Mouse (Mus musculus): ENCODE measurements around the gene Fancc. TPM values are rescaled to one million over a fixed set of nuclear protein-coding genes. Genes with fewer than 3 reads are reported as not detected.

Gene Fancc
- polyA plus RNA-seq, 1 experiment from 2014 or later, result 15.8 TPM

- Histone ChIP-seq H3K4me3 (no peak overlapping the region), H3K4me1 (peaks cover 20% of the 10 kb centered on the region), H3K27me3 (ENCODE audit: insufficient read depth, poor library complexity, severe bottlenecking) (no peaks in the 10 kb centered on the region), H3K9me3 (no peaks in the 10 kb centered on the region), H3K36me3 (peaks cover 71% of the 10 kb centered on the region), H3K27ac (no peak overlapping the region)
- DNase-seq (ENCODE audit: low spot score), result no peak
- 93% methylated on average over 3 of the region's 3 CpGs for WGBS
Measured at GRCm38 (mm10) chr13:63284748-63285147, 212.3 kb downstream of the Fancc start.

- H3K27me3 ChIP-seq (ENCODE audit: insufficient read depth, poor library complexity, severe bottlenecking), result no peaks in the 10 kb centered on the region
- no peak for DNase-seq (ENCODE audit: low spot score)
- no peaks in the 10 kb centered on the region for H3K9me3 ChIP-seq
- peaks cover 36% of the 10 kb centered on the region for H3K4me1 ChIP-seq
- H3K27ac ChIP-seq, result no peak overlapping the region
- H3K4me3 ChIP-seq, result no peak overlapping the region
- peaks cover 58% of the 10 kb centered on the region for H3K36me3 ChIP-seq
Measured at GRCm38 (mm10) chr13:63283236-63283635, 213.8 kb downstream of the Fancc start.

- no peak overlapping the region for H3K4me3 ChIP-seq
- peaks cover 39% of the 10 kb centered on the region for H3K36me3 ChIP-seq
- 86% methylated on average over 8 of the region's 8 CpGs for WGBS
- DNase-seq (ENCODE audit: low spot score), result no peak
- no peaks in the 10 kb centered on the region for H3K27me3 ChIP-seq (ENCODE audit: insufficient read depth, poor library complexity, severe bottlenecking)
- H3K9me3 ChIP-seq, result no peaks in the 10 kb centered on the region
- 0 out of 2 replicates have a peak overlapping the region, but pooled peaks have one; percentile 10 for H3K27ac ChIP-seq
- peaks cover 53% of the 10 kb centered on the region for H3K4me1 ChIP-seq
Measured at GRCm38 (mm10) chr13:63281206-63281605, 215.9 kb downstream of the Fancc start.

GRCm38 (mm10) chr13:63280344-63280743 lies 216.7 kb downstream of the Fancc start:
- no peaks in the 10 kb centered on the region for H3K9me3 ChIP-seq
- no peak overlapping the region for H3K4me3 ChIP-seq
- DNase-seq (ENCODE audit: low spot score), result no peak
- H3K27me3 ChIP-seq (ENCODE audit: insufficient read depth, poor library complexity, severe bottlenecking), result no peaks in the 10 kb centered on the region
- H3K27ac ChIP-seq, result peak overlapping the region; percentile 42; the same call in 1 of the 2 replicates
- peaks cover 31% of the 10 kb centered on the region for H3K36me3 ChIP-seq
- H3K4me1 ChIP-seq, result peaks cover 53% of the 10 kb centered on the region
- WGBS, result 24% methylated on average over 3 of the region's 3 CpGs

- Histone ChIP-seq H3K36me3 (peaks cover 25% of the 10 kb centered on the region), H3K9me3 (no peaks in the 10 kb centered on the region), H3K27me3 (ENCODE audit: insufficient read depth, poor library complexity, severe bottlenecking) (no peaks in the 10 kb centered on the region), H3K27ac (peak overlapping the region; percentile 82; the same call in 1 of the 2 replicates), H3K4me3 (0 out of 2 replicates have a peak overlapping the region, but pooled peaks have one; percentile 5), H3K4me1 (peaks cover 53% of the 10 kb centered on the region)
- no peak for DNase-seq (ENCODE audit: low spot score)
- WGBS, result 41% methylated on average over 8 of the region's 8 CpGs
Measured at GRCm38 (mm10) chr13:63279807-63280206, 217.3 kb downstream of the Fancc start.

- no peaks in the 10 kb centered on the region for H3K27me3 ChIP-seq (ENCODE audit: insufficient read depth, poor library complexity, severe bottlenecking)
- peaks cover 21% of the 10 kb centered on the region for H3K36me3 ChIP-seq
- H3K9me3 ChIP-seq, result no peaks in the 10 kb centered on the region
- H3K4me3 ChIP-seq, result peak overlapping the region; percentile 38
- H3K27ac ChIP-seq, result peak overlapping the region; percentile 82
- peaks cover 53% of the 10 kb centered on the region for H3K4me1 ChIP-seq
- no peak for DNase-seq (ENCODE audit: low spot score)
- 11% methylated on average over 10 of the region's 10 CpGs for WGBS
Measured at GRCm38 (mm10) chr13:63278796-63279475, 218.1 kb downstream of the Fancc start.

GRCm38 (mm10) chr13:63278141-63278631 lies 218.9 kb downstream of the Fancc start:
- no peak for DNase-seq (ENCODE audit: low spot score)
- H3K4me1 ChIP-seq, result peaks cover 53% of the 10 kb centered on the region
- peaks cover 13% of the 10 kb centered on the region for H3K36me3 ChIP-seq
- no peaks in the 10 kb centered on the region for H3K27me3 ChIP-seq (ENCODE audit: insufficient read depth, poor library complexity, severe bottlenecking)
- no peak overlapping the region for H3K4me3 ChIP-seq
- 32% methylated on average over 5 of the region's 5 CpGs for WGBS
- no peaks in the 10 kb centered on the region for H3K9me3 ChIP-seq
- H3K27ac ChIP-seq, result peak overlapping the region; percentile 82

GRCm38 (mm10) chr13:63277316-63277715 lies 219.8 kb downstream of the Fancc start:
- Histone ChIP-seq H3K27ac (no peak overlapping the region), H3K36me3 (peaks cover 8% of the 10 kb centered on the region), H3K4me1 (peaks cover 61% of the 10 kb centered on the region), H3K4me3 (no peak overlapping the region), H3K27me3 (ENCODE audit: insufficient read depth, poor library complexity, severe bottlenecking) (no peaks in the 10 kb centered on the region), H3K9me3 (no peaks in the 10 kb centered on the region)
- 63% methylated on average over 5 of the region's 5 CpGs for WGBS
- DNase-seq (ENCODE audit: low spot score), result no peak

- no peaks in the 10 kb centered on the region for H3K27me3 ChIP-seq (ENCODE audit: insufficient read depth, poor library complexity, severe bottlenecking)
- no peaks in the 10 kb centered on the region for H3K36me3 ChIP-seq
- DNase-seq (ENCODE audit: low spot score), result no peak
- H3K4me1 ChIP-seq, result peaks cover 63% of the 10 kb centered on the region
- no peaks in the 10 kb centered on the region for H3K9me3 ChIP-seq
- H3K4me3 ChIP-seq, result no peak overlapping the region
- H3K27ac ChIP-seq, result no peak overlapping the region
- 87% methylated on average over 4 of the region's 4 CpGs for WGBS
Measured at GRCm38 (mm10) chr13:63276389-63276788, 220.7 kb downstream of the Fancc start.

GRCm38 (mm10) chr13:63274488-63275166 lies 222.5 kb downstream of the Fancc start:
- H3K4me3 ChIP-seq, result no peak overlapping the region

GRCm38 (mm10) chr13:63273859-63274258 lies 223.2 kb downstream of the Fancc start:
- H3K4me1 ChIP-seq, result peaks cover 48% of the 10 kb centered on the region

More at GRCm38 (mm10) chr13:63274488-63275166, 222.5 kb downstream of the Fancc start:
- H3K27ac ChIP-seq, result no peak overlapping the region
- H3K27me3 ChIP-seq (ENCODE audit: insufficient read depth, poor library complexity, severe bottlenecking), result peaks cover 13% of the 10 kb centered on the region
- no peaks in the 10 kb centered on the region for H3K9me3 ChIP-seq
- WGBS, result 84% methylated on average over 10 of the region's 10 CpGs
- DNase-seq (ENCODE audit: low spot score), result no peak
- no peaks in the 10 kb centered on the region for H3K36me3 ChIP-seq
- H3K4me1 ChIP-seq, result peaks cover 52% of the 10 kb centered on the region

GRCm38 (mm10) chr13:63272602-63273229 lies 224.4 kb downstream of the Fancc start:
- Histone ChIP-seq H3K4me3 (peak overlapping the region; percentile 62), H3K9me3 (no peaks in the 10 kb centered on the region), H3K27ac (peak overlapping the region; percentile 76), H3K4me1 (peaks cover 42% of the 10 kb centered on the region), H3K27me3 (ENCODE audit: insufficient read depth, poor library complexity, severe bottlenecking) (peaks cover 14% of the 10 kb centered on the region), H3K36me3 (no peaks in the 10 kb centered on the region)
- 1% methylated on average over 27 of the region's 27 CpGs for WGBS
- peak; percentile 87 for DNase-seq (ENCODE audit: low spot score)

More at GRCm38 (mm10) chr13:63273859-63274258, 223.2 kb downstream of the Fancc start:
- H3K36me3 ChIP-seq, result no peaks in the 10 kb centered on the region
- H3K9me3 ChIP-seq, result no peaks in the 10 kb centered on the region
- peaks cover 14% of the 10 kb centered on the region for H3K27me3 ChIP-seq (ENCODE audit: insufficient read depth, poor library complexity, severe bottlenecking)
- WGBS, result 36% methylated on average over 2 of the region's 2 CpGs
- no peak for DNase-seq (ENCODE audit: low spot score)
- H3K27ac ChIP-seq, result peak overlapping the region; percentile 47; the same call in 1 of the 2 replicates
- H3K4me3 ChIP-seq, result peak overlapping the region; percentile 34
